Mouse (Mus musculus) ZHBTc4 (cell line): ENCODE measurements at regions not wholly inside any gene's neighbourhood (a gene's known extent, or its start where the extent isn't known, plus 50 kb on each side); places are given as distances from the start of the nearest gene placed in this dataset.

ENCODE experiments used
- DNase-seq: peaks from one replicate; pipeline ENCODE4 v3.0.0-alpha.2; 2011; ENCODE audit warnings: low read depth, low spot score

GRCm38 (mm10) chrX:85971973-85972372 lies 72.0 kb upstream of the Samt3 start:
- DNase-seq: peak; percentile 23

- peak; percentile 25 for DNase-seq
Measured at GRCm38 (mm10) chrX:85981051-85981450, 62.9 kb upstream of the Samt3 start.
